Mouse (Mus musculus) erythroid progenitor cell, adult 5-6 weeks (primary cell): ENCODE data around the gene Hnrnpa3. TPM values are rescaled to one million over a fixed set of nuclear protein-coding genes. Genes with fewer than 3 reads are reported as not detected.

Experiments
- ATAC-seq: replicated peaks from 2 replicates; pipeline ENCODE4 v1.8.0; 2016; ENCODE audit warnings: moderate number of reproducible peaks, mild to moderate bottlenecking, moderate TSS enrichment, inconsistent platforms; ENCODE audit not compliant: poor library complexity, low FRiP score, severe bottlenecking
- total RNA-seq, 2 experiments: library from RNA; stranded (forward) in 1 of 2; stranded (reverse) in 1 of 2; fragments of 150-400 nt in 1 of 2; fragments of 186-747, 209-891 nt in 1 of 2; gene quantifications; 2 replicates each; pipeline versions ENCODE4 v1.2.3 to v1.2.4; 2015 to 2017; ENCODE audit warnings: low replicate concordance in 2 of 2

The Hnrnpa3 gene
- total RNA-seq, 2 experiments from 2014 or later, result 329 to 355 TPM

GRCm38 (mm10) chr2:75698874-75699273 lies 39.8 kb downstream of the Hnrnpa3 start:
- ATAC-seq, result no peak

GRCm38 (mm10) chr2:75700543-75700942 lies 41.5 kb downstream of the Hnrnpa3 start:
- ATAC-seq, result no peak

GRCm38 (mm10) chr2:75701207-75701606 lies 42.1 kb downstream of the Hnrnpa3 start:
- no peak for ATAC-seq

- ATAC-seq, result no peak
Measured at GRCm38 (mm10) chr2:75701822-75702587, 42.9 kb downstream of the Hnrnpa3 start.

GRCm38 (mm10) chr2:75702588-75702976 lies 43.5 kb downstream of the Hnrnpa3 start:
- ATAC-seq, result no peak

- ATAC-seq, result peak; percentile 50
Measured at GRCm38 (mm10) chr2:75703375-75704181, 44.5 kb downstream of the Hnrnpa3 start.

GRCm38 (mm10) chr2:75704234-75705161 lies 45.4 kb downstream of the Hnrnpa3 start, which contains the start of gene Nfe2l2:
Nfe2l2 (minus strand) TSS chr2:75704641.
- ATAC-seq, result peak; percentile 81

- ATAC-seq, result peak; percentile 30
Measured at GRCm38 (mm10) chr2:75705162-75705752, 46.2 kb downstream of the Hnrnpa3 start.

GRCm38 (mm10) chr2:75706435-75706834 lies 47.4 kb downstream of the Hnrnpa3 start:
- ATAC-seq, result no peak

GRCm38 (mm10) chr2:75707420-75707819 lies 48.4 kb downstream of the Hnrnpa3 start:
- ATAC-seq, result no peak

GRCm38 (mm10) chr2:75713083-75713482 lies 54.0 kb downstream of the Hnrnpa3 start:
- no peak for ATAC-seq

GRCm38 (mm10) chr2:75714766-75715165 lies 55.7 kb downstream of the Hnrnpa3 start:
- ATAC-seq, result no peak

GRCm38 (mm10) chr2:75716046-75717016 lies 57.3 kb downstream of the Hnrnpa3 start:
- ATAC-seq, result no peak

Other genes starting within 250 kb of the Hnrnpa3 start
- gene Nfe2l2, start 45.4 kb downstream of the Hnrnpa3 start, total RNA-seq (2015; ENCODE audit: low replicate concordance), result 83.6 and 99.3 TPM in 2 replicates
- 63.1 and 65.1 TPM in 2 replicates for gene Nfe2l2, start 45.4 kb downstream of the Hnrnpa3 start, total RNA-seq (2017; ENCODE audit: low replicate concordance)
- gene Agps, start 172.9 kb downstream of the Hnrnpa3 start, total RNA-seq (2015; ENCODE audit: low replicate concordance), result 39.4 and 41.8 TPM in 2 replicates
- gene Agps, start 172.9 kb downstream of the Hnrnpa3 start, total RNA-seq (2017; ENCODE audit: low replicate concordance), result 13.2 and 31.8 TPM in 2 replicates